Mouse (Mus musculus) lung, postnatal 4 days (tissue): ENCODE results near the gene Gm9999.

Experiments used
- DNase-seq, 2 experiments: peaks; one replicate each; pipeline ENCODE4 v3.0.0; 2021

Gene Gm9999

GRCm38 (mm10) chr7:47030517-47031193, 47.3 kb downstream of the Gm9999 start:
- no peak for DNase-seq

GRCm38 (mm10) chr7:47031371-47031770, 48.0 kb downstream of the Gm9999 start:
- DNase-seq, result no peak

GRCm38 (mm10) chr7:47034785-47035384, 51.5 kb downstream of the Gm9999 start:
- DNase-seq, result no peak

GRCm38 (mm10) chr7:47035426-47035825, 52.0 kb downstream of the Gm9999 start:
- no peak for DNase-seq
